Mouse (Mus musculus) left cerebral cortex, postnatal 36 days (tissue): ENCODE measurements around the gene Gm45021. TPM values are rescaled to one million over a fixed set of nuclear protein-coding genes. Genes with fewer than 3 reads are reported as not detected.

Experiments
- DNase-seq, 2 experiments: peaks; one replicate each; pipeline ENCODE4 v3.0.0; 2021 to 2022; ENCODE audit warnings: low spot score in 2 of 2, mixed read lengths in 1 of 2
- intact Hi-C: fragments of 180-260 bp; cut with DNase I; formaldehyde crosslinking; loops from one replicate; pipeline ENCODE4 v1.15.1; 2025
- total RNA-seq, 2 experiments: library from RNA; stranded (reverse); gene quantifications; 2 replicates each; pipeline ENCODE4 v1.2.3; 2021

The Gm45021 gene
- total RNA-seq, 2 experiments from 2014 or later: not detected

DNA sequence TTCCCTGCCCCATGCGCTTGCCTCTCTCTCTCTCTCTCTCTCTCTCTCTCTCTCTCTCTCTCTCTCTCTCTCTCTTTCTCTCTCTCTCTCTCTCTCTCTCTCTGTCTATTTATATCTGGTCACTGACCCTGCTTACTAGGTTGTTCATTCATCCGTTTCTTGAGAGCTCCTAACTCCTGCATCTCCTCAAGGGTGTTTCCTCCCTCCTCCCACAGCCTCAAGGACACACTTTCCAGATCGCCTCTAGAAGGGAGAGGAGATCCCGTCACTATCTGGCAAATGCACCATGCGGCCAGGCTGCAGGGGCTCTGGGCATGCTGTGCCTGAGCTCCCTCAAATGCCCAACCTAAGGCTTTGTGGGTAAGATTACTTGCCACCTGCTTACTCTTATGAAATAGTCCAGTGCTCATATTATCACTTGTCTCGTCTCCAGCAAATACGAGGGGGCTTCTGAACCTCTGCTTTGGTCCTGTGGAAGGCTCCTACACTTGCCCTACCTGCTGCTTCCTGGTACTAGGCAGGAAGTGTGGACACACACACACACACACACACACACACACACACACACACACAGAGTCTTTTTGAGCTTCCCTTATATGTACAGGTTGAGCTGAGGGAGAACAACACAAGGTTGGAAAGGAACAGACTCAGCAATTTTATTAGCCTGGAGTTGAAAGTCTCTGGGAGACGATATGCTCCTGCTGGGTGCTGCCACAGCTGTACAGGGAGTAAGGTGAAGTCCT lies 20.2 kb upstream of the Gm45021 start:
- no peak for DNase-seq
- intact Hi-C loops: no loop called here

DNA sequence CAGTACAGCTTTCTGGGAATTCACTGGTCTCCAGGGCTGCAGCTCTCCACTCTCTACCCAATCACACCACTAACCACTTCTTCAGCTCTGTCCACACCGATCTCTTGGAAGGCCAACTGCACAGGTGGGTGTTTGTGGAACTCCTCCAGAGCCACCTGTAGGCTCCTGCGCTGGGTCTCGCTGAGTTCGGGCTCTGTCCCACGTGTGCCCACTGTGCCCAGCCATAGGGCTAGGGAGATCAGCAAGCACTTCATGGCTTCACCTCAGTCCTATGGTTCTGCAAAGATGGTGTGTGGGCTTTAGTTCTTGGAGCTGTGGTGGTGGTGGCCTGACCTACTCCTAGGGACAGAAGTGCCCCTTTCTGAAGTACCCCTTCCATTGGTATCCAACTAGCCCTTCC lies 17.4 kb upstream of the Gm45021 start:
- no peak for DNase-seq
- intact Hi-C loops: no loop called here

GRCm38 (mm10) chr6:48572572-48573061 lies 16.8 kb upstream of the Gm45021 start, which contains the start of gene Rarres2:
Gene Rarres2 (minus strand): TSS chr6:48572789.
- intact Hi-C loops: no loop called here
- DNase-seq: no peak

DNA sequence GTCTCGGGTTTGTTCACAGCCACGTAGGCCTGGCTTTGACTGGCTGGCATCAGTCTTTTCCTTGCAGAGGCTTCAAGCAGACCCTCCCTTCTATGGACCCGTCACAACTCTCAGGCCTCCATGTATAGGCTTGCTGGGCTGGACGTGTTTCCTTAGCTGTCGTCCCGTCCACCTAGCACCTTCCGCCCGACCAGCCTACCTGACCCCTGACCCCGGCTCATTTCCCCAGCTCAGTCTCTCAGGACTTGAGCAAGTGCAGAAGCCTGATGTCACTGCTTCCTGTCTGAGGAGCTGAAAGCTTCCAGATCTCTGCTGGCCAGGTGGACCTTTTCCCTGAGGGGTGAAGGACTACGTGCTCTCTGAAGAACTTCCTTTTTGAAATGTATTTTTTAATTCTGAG lies 16.1 kb upstream of the Gm45021 start:
- intact Hi-C loops: no loop called here
- DNase-seq: no peak

DNA sequence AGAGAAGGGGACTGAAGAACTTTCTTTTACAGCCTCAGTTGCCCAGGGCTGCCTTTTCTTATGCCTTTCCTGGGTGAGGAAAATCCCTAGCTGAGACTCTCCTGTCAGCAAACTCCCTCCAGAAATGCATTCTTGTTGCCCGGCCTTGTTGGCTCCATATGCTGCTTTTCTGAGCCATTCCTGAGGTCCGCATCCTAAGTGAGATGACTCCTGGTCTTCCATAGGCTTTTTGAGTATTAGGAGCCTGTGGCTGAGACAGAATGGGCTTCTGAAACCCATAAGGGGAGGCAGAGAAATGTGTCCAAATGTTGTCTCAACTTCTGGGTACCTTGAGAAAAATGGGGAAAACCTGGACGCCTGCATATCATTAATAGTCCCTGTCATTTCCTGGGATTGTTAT lies 15.4 kb upstream of the Gm45021 start:
- no peak for DNase-seq
- intact Hi-C loops: no loop called here

GRCm38 (mm10) chr6:48578736-48579135 lies 10.7 kb upstream of the Gm45021 start:
- no peak for DNase-seq
- intact Hi-C loops: no loop called here

- intact Hi-C loops: no loop called here
- DNase-seq: no peak
Observed at GRCm38 (mm10) chr6:48579215-48579648, 10.2 kb upstream of the Gm45021 start.

GRCm38 (mm10) chr6:48581257-48581656 lies 8.2 kb upstream of the Gm45021 start:
- intact Hi-C loops: loop anchor here (5.0 kb wide), 1 partner anchor 61 kb away; no protein-coding TSS in a partner anchor
- DNase-seq: no peak

DNA sequence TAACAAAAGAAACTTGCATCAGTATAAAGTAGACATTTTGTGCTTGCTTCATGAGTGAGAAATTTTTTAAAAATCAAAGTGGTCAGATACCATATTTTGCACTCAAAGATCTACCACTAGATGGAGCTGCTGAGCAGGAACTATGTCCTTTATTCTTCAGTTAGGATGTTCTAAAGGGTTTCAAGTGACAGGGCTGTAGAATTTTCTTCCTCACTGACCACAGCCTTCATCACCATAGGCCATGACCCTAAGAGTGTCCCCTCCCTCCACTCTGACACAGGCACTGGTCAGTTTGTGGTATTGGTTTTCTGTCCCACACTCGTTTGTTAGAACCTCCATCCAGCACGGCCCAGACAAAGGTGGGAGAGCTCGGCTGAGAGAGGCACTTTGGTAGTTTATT lies 7.4 kb upstream of the Gm45021 start:
- intact Hi-C loops: loop anchor here (5.0 kb wide), 1 partner anchor 60 kb away; no protein-coding TSS in a partner anchor
- no peak for DNase-seq

GRCm38 (mm10) chr6:48591221-48591845 lies 1.9 kb downstream of the Gm45021 start:
- intact Hi-C loops: loop anchor here (5.0 kb wide), 1 partner anchor 36 kb away; the partner anchor contains the start of gene AI854703

DNA sequence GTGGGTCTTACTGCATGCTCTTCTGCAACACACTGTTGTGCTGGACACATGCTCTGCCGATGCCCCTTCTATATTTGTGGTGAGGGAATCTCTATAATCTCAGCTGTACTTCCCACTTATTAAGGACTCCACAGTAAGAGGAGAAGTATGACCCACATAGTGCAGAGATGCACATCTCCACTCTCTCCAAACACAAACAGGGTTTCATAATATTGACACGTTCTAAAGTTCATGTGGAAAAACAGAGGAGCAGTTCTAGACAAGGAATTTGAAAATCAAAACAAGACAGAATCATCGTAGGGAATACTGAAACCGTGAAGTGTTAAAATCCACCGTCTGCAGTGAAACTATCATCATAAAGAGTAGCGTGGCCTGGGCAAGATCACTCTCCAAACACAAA lies 2.5 kb downstream of the Gm45021 start:
- intact Hi-C loops: loop anchor here (2.0 to 5.0 kb wide), 2 partner anchors 35 to 37 kb away; partner anchors contain the start of genes AI854703 and Lrrc61
- DNase-seq: no peak

More at GRCm38 (mm10) chr6:48591221-48591845, 1.9 kb downstream of the Gm45021 start:
- DNase-seq: no peak

DNA sequence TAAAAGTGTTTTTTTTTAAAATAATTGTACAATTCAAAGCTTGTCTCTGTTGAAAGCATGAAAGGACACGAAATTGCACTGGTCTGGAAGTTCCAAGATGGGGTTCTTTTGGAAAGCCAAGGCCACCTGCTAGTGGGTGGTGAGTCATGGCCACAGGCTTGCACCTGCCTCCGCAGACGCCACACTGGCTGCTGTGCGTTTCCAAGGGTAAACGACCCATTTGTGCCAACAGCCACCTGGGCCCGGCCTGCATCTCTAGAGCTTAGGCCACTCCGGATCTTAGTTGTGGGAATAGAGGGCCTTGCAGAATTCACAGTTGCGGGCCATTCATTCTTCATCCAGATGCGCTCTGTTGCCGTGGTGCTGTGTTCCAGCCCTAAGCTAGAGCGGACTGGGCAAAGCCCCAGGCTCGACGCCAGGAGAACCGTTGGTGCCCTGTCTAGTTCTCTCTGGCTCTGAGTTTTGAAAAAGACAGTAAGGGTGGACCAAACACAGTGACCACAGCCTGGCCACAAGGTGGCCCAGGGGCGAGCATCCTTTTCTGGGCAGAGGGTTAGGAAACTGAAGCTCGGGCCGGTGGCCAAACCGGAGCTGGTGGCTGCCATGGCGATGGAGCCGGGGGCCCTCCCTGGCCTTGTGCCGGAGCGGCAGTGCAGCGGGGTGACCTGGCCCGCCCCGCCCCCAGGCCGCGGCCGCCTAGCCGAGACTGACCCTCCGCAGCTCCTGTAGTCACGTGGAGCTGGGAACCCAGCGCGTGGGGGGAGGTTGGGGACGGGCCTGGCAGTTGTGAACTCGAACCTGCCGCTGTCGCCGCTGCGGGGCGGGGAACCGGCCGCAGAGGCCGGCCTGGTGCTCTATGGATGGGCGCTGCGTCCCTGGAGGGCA lies 4.0 kb downstream of the Gm45021 start, which contains the start of the genes Repin1 and Gm44965:
Repin1 (plus strand) TSS at position 726 of the 885 bp plus-strand sequence.
Gm44965 (plus strand) TSS at position 784 of the 885 bp plus-strand sequence.
- peak; percentile 94 to 96 for DNase-seq

GRCm38 (mm10) chr6:48594043-48594738 lies 4.8 kb downstream of the Gm45021 start:
- intact Hi-C loops: loop anchor here (5.0 kb wide), 1 partner anchor 33 kb away; the partner anchor contains the start of gene AI854703
- DNase-seq: no peak

More for the DNA sequence above, 4.0 kb downstream of the Gm45021 start, which contains the start of the genes Repin1 and Gm44965:
- intact Hi-C loops: loop anchor here (1.0 to 5.0 kb wide), 3 partner anchors 9 to 39 kb away; partner anchors contain the start of genes AI854703, Lrrc61 and Zfp775

- peak in 1 of 2 experiments; percentile 39 for DNase-seq
- intact Hi-C loops: no loop called here
Observed at GRCm38 (mm10) chr6:48595278-48595677, 5.9 kb downstream of the Gm45021 start.

GRCm38 (mm10) chr6:48596545-48597232 lies 7.3 kb downstream of the Gm45021 start:
- intact Hi-C loops: no loop called here
- DNase-seq: no peak

- DNase-seq: no peak
- intact Hi-C loops: no loop called here
Observed at GRCm38 (mm10) chr6:48597233-48597625, 7.8 kb downstream of the Gm45021 start.

- intact Hi-C loops: no loop called here
- no peak for DNase-seq
Observed at GRCm38 (mm10) chr6:48600594-48600993, 11.2 kb downstream of the Gm45021 start.
